Mouse (Mus musculus): ENCODE results near the gene Spata1.

GRCm38 (mm10) chr3:146425902-146426301 is 73.7 kb downstream of the Spata1 start:
- no peak for TF ChIP-seq POLR2A (IDR thresholded peaks at IDR 0.05; ENCODE audit: low read depth, low read length)
- no peak for TF ChIP-seq CTCF (conservative IDR thresholded peaks at IDR 0.05; ENCODE audit: insufficient read depth, insufficient read length, low read depth, low read length)

All from kidney, adult 2 months (tissue).